Mouse (Mus musculus) bone marrow, adult 2 months (tissue): ENCODE data around the gene Aebp1.

ENCODE experiments used
- CTCF ChIP-seq: fragments of 200-500 bp; IDR thresholded peaks from 2 replicates; pipeline ENCODE4 v1.5.1; 2011; ENCODE audit warnings: low read length, control low read depth; ENCODE audit not compliant: control insufficient read depth, insufficient read depth
- POLR2A ChIP-seq: fragments of 200-500 bp; IDR thresholded peaks from 2 replicates; pipeline ENCODE4 v1.6.1; 2011; ENCODE audit warnings: low read depth, mild to moderate bottlenecking, control low read depth, low read length, borderline replicate concordance; ENCODE audit not compliant: control insufficient read depth

GRCm38 (mm10) chr11:5897839-5898238 is 36.1 kb downstream of the Aebp1 start:
- TF ChIP-seq CTCF (no peak), POLR2A (no peak)
